Mouse (Mus musculus) forebrain, embryonic 14.5 days (tissue): ENCODE measurements around the gene Aebp1. TPM values are rescaled to one million over a fixed set of nuclear protein-coding genes. Genes with fewer than 3 reads are reported as not detected.

ENCODE experiments used
- ATAC-seq: fragments of 200-750 bp; cut with Nextera tagmentation; 2 replicates; pipeline ENCODE4 v1.8.0; 2017; ENCODE audit warnings: mild to moderate bottlenecking, moderate library complexity
- DNase-seq: peaks from one replicate; pipeline ENCODE4 v3.0.0-alpha.2; 2015; ENCODE audit warnings: low spot score
- H3K27ac ChIP-seq: fragments of 300-500 bp; sonication (generic); 2 replicates; pipeline ENCODE4 v1.5.1; 2014; ENCODE audit warnings: low read depth, mild to moderate bottlenecking, control low read depth, low read length, moderate library complexity
- H3K27me3 ChIP-seq: fragments of 300-500 bp; sonication (generic); replicated peaks from 2 replicates; pipeline ENCODE4 v1.6.1; 2014; ENCODE audit warnings: low read length, control low read depth, mixed read lengths; ENCODE audit not compliant: control insufficient read depth, insufficient read depth
- H3K36me3 ChIP-seq: fragments of 300-500 bp; sonication (generic); 2 replicates; pipeline ENCODE4 v1.6.1; 2014; ENCODE audit warnings: low read length, control low read depth; ENCODE audit not compliant: control insufficient read depth, insufficient read depth
- H3K4me1 ChIP-seq: fragments of 300-500 bp; sonication (generic); 2 replicates; pipeline ENCODE4 v1.6.1; 2014; ENCODE audit warnings: antibody characterized with exemption, low read length, control low read depth; ENCODE audit not compliant: control insufficient read depth, insufficient read depth
- H3K4me2 ChIP-seq: fragments of 300-500 bp; sonication (generic); 2 replicates; pipeline ENCODE4 v1.6.1; 2014; ENCODE audit warnings: mild to moderate bottlenecking, control low read depth, low read length
- H3K4me3 ChIP-seq: fragments of 300-500 bp; sonication (generic); 2 replicates; pipeline ENCODE4 v1.5.1; 2014; ENCODE audit warnings: low read depth, low read length, control low read depth
- H3K9ac ChIP-seq: fragments of 300-500 bp; sonication (generic); 2 replicates; pipeline ENCODE4 v1.6.1; 2014; ENCODE audit warnings: mild to moderate bottlenecking, low read length, control low read depth, moderate library complexity
- H3K9me3 ChIP-seq: fragments of 300-500 bp; sonication (generic); replicated peaks from 2 replicates; pipeline ENCODE4 v1.6.1; 2016; ENCODE audit warnings: low read length, control low read depth, mixed read lengths; ENCODE audit not compliant: control insufficient read depth
- WGBS: fragments of 180-500 bp; shearing (Covaris S2); extraction: QIAGEN DNeasy Blood & Tissue Kit; methylation state at CpG from one replicate; pipeline ENCODE4 v1.1.7; 2014; 5-methylcytosine and 5-hydroxymethylcytosine counted together
- polyA plus RNA-seq: library from polyadenylated mRNA; unstranded; fragments of >200 nt; fragmentation: Nextera tagmentation; extraction: Ambion mirVana; gene quantifications from 2 replicates; pipeline ENCODE4 v1.2.1, GENCODE M21; 2014

The Aebp1 gene
- polyA plus RNA-seq, 1 experiment from 2014 or later: 6.8 TPM

GRCm38 (mm10) chr11:5862394-5863105 is 803 bp downstream of the Aebp1 start:
- no peaks in the 10 kb centered on the region for H3K36me3 ChIP-seq
- peaks cover 4% of the 10 kb centered on the region; the same call in 1 of the 2 replicates for H3K4me1 ChIP-seq
- no peaks in the 10 kb centered on the region for H3K9me3 ChIP-seq
- H3K4me2 ChIP-seq: peak overlapping the region; percentile 52
- peak overlapping the region; percentile 27; the same call in 1 of the 2 replicates for H3K4me3 ChIP-seq
- ATAC-seq (no peak), DNase-seq (no peak)
- WGBS: 34% methylated on average over 15 of the region's 15 CpGs
- H3K27me3 ChIP-seq: peaks cover 26% of the 10 kb centered on the region
- H3K27ac ChIP-seq: no peak overlapping the region
- no peak overlapping the region for H3K9ac ChIP-seq

DNA sequence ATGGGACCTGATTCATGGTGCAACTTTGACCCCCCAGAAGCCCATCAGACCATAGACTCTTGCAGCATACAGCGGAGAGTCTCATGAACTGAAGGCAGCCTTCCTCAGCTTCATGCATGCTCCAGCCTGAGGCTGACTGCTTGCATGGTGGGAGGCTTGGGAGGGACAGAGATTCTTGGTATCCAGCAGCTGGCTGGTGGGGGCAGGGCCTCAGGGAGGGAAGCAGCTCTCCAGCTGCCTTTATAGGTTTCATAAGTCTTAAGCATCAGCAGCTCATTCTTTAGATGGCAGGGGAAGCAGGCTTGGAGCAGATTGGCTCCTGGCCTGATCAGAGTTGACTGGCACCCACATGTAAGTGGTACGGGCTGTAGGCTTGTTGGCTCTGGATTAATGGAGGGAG is 5.4 kb downstream of the Aebp1 start:
- peaks cover 11% of the 10 kb centered on the region for H3K27me3 ChIP-seq
- H3K4me3 ChIP-seq: no peak overlapping the region
- ATAC-seq (no peak), DNase-seq (no peak)
- peaks cover 27% of the 10 kb centered on the region for H3K36me3 ChIP-seq
- no peaks in the 10 kb centered on the region for H3K4me1 ChIP-seq
- H3K9ac ChIP-seq: no peak overlapping the region
- H3K4me2 ChIP-seq: no peak overlapping the region
- no peak overlapping the region for H3K27ac ChIP-seq
- no peaks in the 10 kb centered on the region for H3K9me3 ChIP-seq
- 88% methylated on average over 2 of the region's 2 CpGs for WGBS

DNA sequence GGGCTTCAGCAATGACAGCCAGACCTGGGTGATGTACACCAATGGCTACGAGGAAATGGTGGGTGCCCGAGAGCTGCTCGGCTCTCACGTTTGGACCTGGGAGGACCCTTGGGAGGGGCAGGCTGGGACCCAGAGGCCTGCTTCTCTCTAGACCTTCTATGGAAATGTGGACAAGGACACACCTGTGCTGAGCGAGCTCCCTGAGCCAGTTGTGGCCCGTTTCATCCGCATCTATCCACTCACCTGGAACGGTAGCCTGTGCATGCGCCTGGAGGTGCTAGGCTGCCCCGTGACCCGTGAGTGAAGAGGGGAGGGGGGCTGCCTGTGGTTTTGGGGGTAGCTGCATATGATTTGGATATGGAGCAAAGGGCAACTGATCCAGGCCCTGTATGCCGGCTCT is 6.6 kb downstream of the Aebp1 start:
- Histone ChIP-seq H3K36me3 (peaks cover 38% of the 10 kb centered on the region), H3K4me1 (no peaks in the 10 kb centered on the region), H3K27me3 (no peaks in the 10 kb centered on the region), H3K27ac (no peak overlapping the region), H3K9me3 (no peaks in the 10 kb centered on the region), H3K4me3 (no peak overlapping the region), H3K4me2 (no peak overlapping the region), H3K9ac (no peak overlapping the region)
- DNase-seq: no peak
- no peak for ATAC-seq
- 92% methylated on average over 12 of the region's 12 CpGs for WGBS

- H3K4me2 ChIP-seq: no peak overlapping the region
- H3K36me3 ChIP-seq: peaks cover 48% of the 10 kb centered on the region
- DNase-seq: no peak
- no peak overlapping the region for H3K9ac ChIP-seq
- H3K9me3 ChIP-seq: no peaks in the 10 kb centered on the region
- no peaks in the 10 kb centered on the region for H3K27me3 ChIP-seq
- no peak overlapping the region for H3K4me3 ChIP-seq
- H3K27ac ChIP-seq: no peak overlapping the region
- WGBS: 94% methylated on average over 16 of the region's 16 CpGs
- H3K4me1 ChIP-seq: no peaks in the 10 kb centered on the region
- ATAC-seq: no peak
Observed at GRCm38 (mm10) chr11:5869331-5869730, 7.6 kb downstream of the Aebp1 start.

- ATAC-seq (no peak), DNase-seq (no peak)
- WGBS: 91% methylated on average over 16 of the region's 16 CpGs
- no peak overlapping the region for H3K9ac ChIP-seq
- H3K27ac ChIP-seq: no peak overlapping the region
- H3K4me2 ChIP-seq: no peak overlapping the region
- no peaks in the 10 kb centered on the region for H3K4me1 ChIP-seq
- no peaks in the 10 kb centered on the region for H3K27me3 ChIP-seq
- H3K36me3 ChIP-seq: peaks cover 52% of the 10 kb centered on the region
- H3K4me3 ChIP-seq: no peak overlapping the region
- H3K9me3 ChIP-seq: no peaks in the 10 kb centered on the region
Observed at GRCm38 (mm10) chr11:5870069-5870468, 8.3 kb downstream of the Aebp1 start.

DNA sequence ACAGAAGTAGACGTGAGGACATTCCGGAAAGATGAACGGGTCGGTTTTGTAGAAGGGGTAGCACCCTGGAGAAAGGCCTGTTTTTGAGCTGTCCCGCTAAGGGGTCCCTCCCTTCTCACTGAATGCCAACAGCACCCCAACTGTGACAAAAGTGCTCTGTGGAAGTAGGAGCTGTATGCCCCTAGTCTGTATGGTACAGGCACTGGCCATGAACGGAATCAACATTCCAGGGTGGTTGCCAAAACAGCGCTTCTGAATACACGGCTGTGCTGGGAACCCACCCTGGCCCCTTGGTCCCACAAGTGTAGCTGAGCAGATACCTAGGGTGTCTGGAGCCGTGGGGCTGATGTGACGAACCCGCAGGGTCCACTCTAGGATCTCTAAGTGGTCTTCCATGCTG is 11.0 kb downstream of the Aebp1 start:
- ATAC-seq (no peak), DNase-seq (no peak)
- Histone ChIP-seq H3K4me2 (no peak overlapping the region), H3K27me3 (no peaks in the 10 kb centered on the region), H3K9me3 (no peaks in the 10 kb centered on the region), H3K4me3 (no peak overlapping the region), H3K4me1 (peaks cover 8% of the 10 kb centered on the region), H3K9ac (no peak overlapping the region), H3K36me3 (peaks cover 65% of the 10 kb centered on the region), H3K27ac (no peak overlapping the region)
- 92% methylated on average over 11 of the region's 11 CpGs for WGBS

DNA sequence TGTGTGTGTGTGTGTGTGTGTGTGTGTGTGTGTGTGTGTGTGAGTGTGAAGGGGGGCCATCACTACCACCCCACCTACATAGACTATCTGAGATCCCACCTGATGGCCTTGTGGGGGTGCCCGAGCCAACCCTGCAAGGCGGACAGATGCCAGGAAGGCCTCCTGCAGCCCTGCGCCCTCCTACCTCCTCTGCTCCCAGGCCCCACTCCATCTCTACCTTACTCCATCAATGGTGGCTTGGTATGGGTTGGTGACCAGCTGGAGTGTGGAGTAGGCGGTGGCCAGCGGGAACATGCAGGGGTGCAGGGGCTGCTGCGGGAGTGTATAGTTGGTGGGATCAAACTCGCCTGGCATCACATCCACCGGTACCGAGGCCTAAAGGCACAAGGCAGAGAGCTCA is 11.4 kb downstream of the Aebp1 start:
- Histone ChIP-seq H3K27ac (no peak overlapping the region), H3K4me3 (no peak overlapping the region), H3K36me3 (peaks cover 65% of the 10 kb centered on the region), H3K9me3 (no peaks in the 10 kb centered on the region), H3K4me1 (peaks cover 8% of the 10 kb centered on the region), H3K27me3 (no peaks in the 10 kb centered on the region), H3K4me2 (no peak overlapping the region), H3K9ac (no peak overlapping the region)
- 95% methylated on average over 9 of the region's 9 CpGs for WGBS
- ATAC-seq (no peak), DNase-seq (no peak)

GRCm38 (mm10) chr11:5877421-5877820 is 15.7 kb downstream of the Aebp1 start:
- 5% methylated on average over 5 of the region's 5 CpGs for WGBS

DNA sequence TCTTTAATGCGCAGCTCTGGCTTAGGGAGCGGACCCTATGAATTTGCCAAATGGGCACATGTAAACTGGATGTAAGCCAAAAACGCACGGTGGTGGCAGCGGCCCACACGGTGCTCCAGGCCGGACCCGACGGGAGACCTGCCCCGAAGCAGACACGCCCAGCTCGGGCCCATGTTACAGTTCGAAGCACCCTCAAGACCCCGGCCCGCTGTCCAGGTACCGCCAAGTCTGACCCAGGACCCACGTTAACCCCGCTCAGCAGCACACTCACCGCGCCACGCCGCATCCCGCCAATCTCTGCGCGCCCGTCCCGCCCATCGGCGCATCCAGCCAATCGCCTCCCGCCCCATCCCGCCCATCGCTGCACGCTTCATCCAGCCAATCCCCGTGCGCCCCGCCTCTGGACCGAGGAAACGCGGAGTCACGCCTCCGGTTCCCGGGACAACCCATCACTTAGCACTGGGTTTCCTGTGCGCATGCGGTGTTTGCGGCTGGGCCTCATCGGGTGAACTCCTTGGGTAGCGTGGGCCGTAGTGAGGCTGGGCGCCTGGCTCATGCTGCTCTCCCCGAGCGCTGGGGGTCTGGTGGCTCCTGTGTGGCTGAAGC is 16.3 kb downstream of the Aebp1 start, which contains the start of gene Pold2:
TSS of gene Pold2 (minus strand) at position 372 of the 606 bp plus-strand sequence.
- Histone ChIP-seq H3K27me3 (no peaks in the 10 kb centered on the region), H3K4me2 (peak within 1 kb of the TSS; percentile 62), H3K9ac (peak within 1 kb of the TSS; percentile 58), H3K36me3 (peaks cover 30% of the 10 kb centered on the region), H3K4me3 (peak within 1 kb of the TSS; percentile 60), H3K4me1 (peaks cover 8% of the 10 kb centered on the region), H3K9me3 (no peaks in the 10 kb centered on the region), H3K27ac (peak within 1 kb of the TSS; percentile 82; the same call in 1 of the 2 replicates)
- DNase-seq (peak; percentile 99), ATAC-seq (peak; percentile 100)
- WGBS: under 1% methylated on average over 52 of the region's 52 CpGs

More at GRCm38 (mm10) chr11:5877421-5877820, 15.7 kb downstream of the Aebp1 start:
- DNase-seq: no peak
- H3K4me3 ChIP-seq: peak overlapping the region; percentile 60
- no peaks in the 10 kb centered on the region for H3K27me3 ChIP-seq
- peak overlapping the region; percentile 62 for H3K4me2 ChIP-seq
- no peak for ATAC-seq
- H3K9ac ChIP-seq: peak overlapping the region; percentile 58
- H3K9me3 ChIP-seq: no peaks in the 10 kb centered on the region
- H3K4me1 ChIP-seq: peaks cover 8% of the 10 kb centered on the region
- peaks cover 36% of the 10 kb centered on the region for H3K36me3 ChIP-seq
- no peak overlapping the region for H3K27ac ChIP-seq
